Mouse (Mus musculus): ENCODE data around the gene Irf2. TPM values are rescaled to one million over a fixed set of nuclear protein-coding genes. Genes with fewer than 3 reads are reported as not detected.

Irf2 gene
- polyA plus RNA-seq, 1 experiment from 2014 or later = 30.6 TPM

GRCm38 (mm10) chr8:46862508-46862907, 123.0 kb downstream of the Irf2 start:
- Histone ChIP-seq H3K9ac (ENCODE audit: low read depth, low read length) (no peak overlapping the region), H3K4me1 (replicated peaks; ENCODE audit: insufficient read depth, low read length) (peaks cover 10% of the 10 kb centered on the region; the same call in 1 of the 2 replicates), H3K9me3 (replicated peaks; ENCODE audit: low read length) (no peaks in the 10 kb centered on the region), H3K4me3 (replicated peaks; ENCODE audit: low read depth, low read length) (no peak overlapping the region), H3K27ac (no peak overlapping the region), H3K4me2 (ENCODE audit: low read length) (no peak overlapping the region), H3K27me3 (ENCODE audit: insufficient read depth, low read length) (no peaks in the 10 kb centered on the region), H3K36me3 (ENCODE audit: insufficient read depth, low read length) (no peaks in the 10 kb centered on the region)
- no peak for DNase-seq (ENCODE audit: low spot score)
- ATAC-seq (replicated peaks; ENCODE audit: low FRiP score, low read depth) = no peak
- 89% methylated on average over 5 of the region's 5 CpGs for WGBS
- no peak for TF ChIP-seq CTCF (IDR thresholded peaks at IDR 0.05; ENCODE audit: low read depth)

GRCm38 (mm10) chr8:46865428-46865827, 125.9 kb downstream of the Irf2 start:
- H3K9me3 ChIP-seq (replicated peaks; ENCODE audit: low read length) = no peaks in the 10 kb centered on the region
- no peak for DNase-seq (ENCODE audit: low spot score)
- 75% methylated on average over 1 of the region's 1 CpGs for WGBS

GRCm38 (mm10) chr8:46867440-46867839, 127.9 kb downstream of the Irf2 start:
- no peak for ATAC-seq (replicated peaks; ENCODE audit: low FRiP score, low read depth)
- 50% methylated on average over 4 of the region's 4 CpGs for WGBS
- DNase-seq (ENCODE audit: low spot score) = peak; percentile 64
- 0 out of 2 replicates have a peak, but pooled peaks cover 7% of the 10 kb centered on the region for H3K4me1 ChIP-seq (replicated peaks; ENCODE audit: insufficient read depth, low read length)
- no peak overlapping the region for H3K9ac ChIP-seq (ENCODE audit: low read depth, low read length)
- no peaks in the 10 kb centered on the region for H3K9me3 ChIP-seq (replicated peaks; ENCODE audit: low read length)
- no peak for TF ChIP-seq CTCF (IDR thresholded peaks at IDR 0.05; ENCODE audit: low read depth)
- no peaks in the 10 kb centered on the region for H3K36me3 ChIP-seq (ENCODE audit: insufficient read depth, low read length)
- H3K4me2 ChIP-seq (ENCODE audit: low read length) = no peak overlapping the region
- no peak overlapping the region for H3K27ac ChIP-seq
- no peaks in the 10 kb centered on the region for H3K27me3 ChIP-seq (ENCODE audit: insufficient read depth, low read length)
- no peak overlapping the region for H3K4me3 ChIP-seq (replicated peaks; ENCODE audit: low read depth, low read length)

More at GRCm38 (mm10) chr8:46865428-46865827, 125.9 kb downstream of the Irf2 start:
- no peak for TF ChIP-seq CTCF (IDR thresholded peaks at IDR 0.05; ENCODE audit: low read depth)
- H3K4me2 ChIP-seq (ENCODE audit: low read length) = no peak overlapping the region
- no peaks in the 10 kb centered on the region for H3K27me3 ChIP-seq (ENCODE audit: insufficient read depth, low read length)
- ATAC-seq (replicated peaks; ENCODE audit: low FRiP score, low read depth) = no peak
- H3K4me1 ChIP-seq (replicated peaks; ENCODE audit: insufficient read depth, low read length) = 0 out of 2 replicates have a peak, but pooled peaks cover 7% of the 10 kb centered on the region
- no peaks in the 10 kb centered on the region for H3K36me3 ChIP-seq (ENCODE audit: insufficient read depth, low read length)
- no peak overlapping the region for H3K27ac ChIP-seq
- H3K9ac ChIP-seq (ENCODE audit: low read depth, low read length) = no peak overlapping the region
- H3K4me3 ChIP-seq (replicated peaks; ENCODE audit: low read depth, low read length) = no peak overlapping the region

GRCm38 (mm10) chr8:46868346-46869065, 129.0 kb downstream of the Irf2 start:
- no peak for ATAC-seq (replicated peaks; ENCODE audit: low FRiP score, low read depth)
- no peaks in the 10 kb centered on the region for H3K36me3 ChIP-seq (ENCODE audit: insufficient read depth, low read length)
- H3K9ac ChIP-seq (ENCODE audit: low read depth, low read length) = no peak overlapping the region
- WGBS = 29% methylated on average over 8 of the region's 8 CpGs
- peak overlapping the region; percentile 3; the same call in 1 of the 2 replicates for H3K27ac ChIP-seq
- H3K27me3 ChIP-seq (ENCODE audit: insufficient read depth, low read length) = no peaks in the 10 kb centered on the region
- H3K4me2 ChIP-seq (ENCODE audit: low read length) = no peak overlapping the region
- no peak overlapping the region for H3K4me3 ChIP-seq (replicated peaks; ENCODE audit: low read depth, low read length)
- no peak for TF ChIP-seq CTCF (IDR thresholded peaks at IDR 0.05; ENCODE audit: low read depth)
- 0 out of 2 replicates have a peak, but pooled peaks cover 7% of the 10 kb centered on the region for H3K4me1 ChIP-seq (replicated peaks; ENCODE audit: insufficient read depth, low read length)
- DNase-seq (ENCODE audit: low spot score) = peak; percentile 53
- no peaks in the 10 kb centered on the region for H3K9me3 ChIP-seq (replicated peaks; ENCODE audit: low read length)

GRCm38 (mm10) chr8:46869521-46869925, 130.0 kb downstream of the Irf2 start:
- H3K4me3 ChIP-seq (replicated peaks; ENCODE audit: low read depth, low read length) = no peak overlapping the region
- H3K27ac ChIP-seq = no peak overlapping the region; the same call in 1 of the 2 replicates
- H3K9me3 ChIP-seq (replicated peaks; ENCODE audit: low read length) = no peaks in the 10 kb centered on the region
- TF ChIP-seq CTCF (IDR thresholded peaks at IDR 0.05; ENCODE audit: low read depth) = no peak
- ATAC-seq (replicated peaks; ENCODE audit: low FRiP score, low read depth) (peak; percentile 46; the same call in 1 of the 2 replicates), DNase-seq (ENCODE audit: low spot score) (no peak)
- 71% methylated on average over 6 of the region's 6 CpGs for WGBS
- 0 out of 2 replicates have a peak, but pooled peaks cover 7% of the 10 kb centered on the region for H3K4me1 ChIP-seq (replicated peaks; ENCODE audit: insufficient read depth, low read length)
- no peaks in the 10 kb centered on the region for H3K36me3 ChIP-seq (ENCODE audit: insufficient read depth, low read length)
- H3K9ac ChIP-seq (ENCODE audit: low read depth, low read length) = no peak overlapping the region
- no peaks in the 10 kb centered on the region for H3K27me3 ChIP-seq (ENCODE audit: insufficient read depth, low read length)
- no peak overlapping the region for H3K4me2 ChIP-seq (ENCODE audit: low read length)

GRCm38 (mm10) chr8:46871086-46871485, 131.6 kb downstream of the Irf2 start:
- 94% methylated on average over 4 of the region's 4 CpGs for WGBS
- no peak for DNase-seq (ENCODE audit: low spot score)

More at GRCm38 (mm10) chr8:46871086-46871485, 131.6 kb downstream of the Irf2 start:
- H3K36me3 ChIP-seq (ENCODE audit: insufficient read depth, low read length) = no peaks in the 10 kb centered on the region
- no peaks in the 10 kb centered on the region for H3K9me3 ChIP-seq (replicated peaks; ENCODE audit: low read length)
- no peak overlapping the region for H3K9ac ChIP-seq (ENCODE audit: low read depth, low read length)
- no peak for TF ChIP-seq CTCF (IDR thresholded peaks at IDR 0.05; ENCODE audit: low read depth)
- H3K4me1 ChIP-seq (replicated peaks; ENCODE audit: insufficient read depth, low read length) = 0 out of 2 replicates have a peak, but pooled peaks cover 7% of the 10 kb centered on the region
- no peaks in the 10 kb centered on the region for H3K27me3 ChIP-seq (ENCODE audit: insufficient read depth, low read length)
- H3K4me2 ChIP-seq (ENCODE audit: low read length) = no peak overlapping the region
- no peak overlapping the region for H3K4me3 ChIP-seq (replicated peaks; ENCODE audit: low read depth, low read length)
- H3K27ac ChIP-seq = no peak overlapping the region
- no peak for ATAC-seq (replicated peaks; ENCODE audit: low FRiP score, low read depth)
